Mouse (Mus musculus) cerebellum, adult 11-12 months (tissue): ENCODE measurements around the gene Nfs1.
"Not testable (repeated sequence)": the region's sequence is repeated elsewhere in the genome, so short reads cannot be mapped to it uniquely, and the experiment has no call there.

Experiments used
- DNase-seq: peaks from one replicate; pipeline ENCODE4 v3.0.0; 2022

Gene Nfs1

GRCm38 (mm10) chr2:156143367-156143766 lies 619 bp downstream of the Nfs1 start:
- no peak for DNase-seq

- no peak for DNase-seq
These were observed 1.2 kb downstream of the Nfs1 start for GRCm38 (mm10) chr2:156142820-156143219.

DNA sequence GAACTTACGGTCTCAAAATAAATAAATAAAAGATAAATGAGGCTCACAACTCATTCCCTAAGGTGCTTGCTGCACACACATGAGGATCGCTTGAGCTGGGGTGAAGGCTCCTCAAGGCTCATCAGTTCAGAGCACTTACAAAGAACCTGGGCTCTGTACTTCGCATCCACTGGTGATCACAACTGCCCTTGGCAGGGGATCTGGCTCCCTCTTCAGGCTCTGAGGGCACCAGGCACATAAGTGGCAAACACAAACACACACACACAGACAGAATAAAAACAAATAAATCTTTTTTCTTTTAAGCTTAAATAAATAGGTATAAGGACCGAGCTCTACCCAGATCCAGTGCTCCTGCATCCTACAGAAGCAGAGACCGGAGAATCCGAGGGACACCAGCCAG lies 8.3 kb downstream of the Nfs1 start:
- no peak for DNase-seq

- no peak for DNase-seq
These were observed 9.8 kb downstream of the Nfs1 start for GRCm38 (mm10) chr2:156134161-156134560.

DNA sequence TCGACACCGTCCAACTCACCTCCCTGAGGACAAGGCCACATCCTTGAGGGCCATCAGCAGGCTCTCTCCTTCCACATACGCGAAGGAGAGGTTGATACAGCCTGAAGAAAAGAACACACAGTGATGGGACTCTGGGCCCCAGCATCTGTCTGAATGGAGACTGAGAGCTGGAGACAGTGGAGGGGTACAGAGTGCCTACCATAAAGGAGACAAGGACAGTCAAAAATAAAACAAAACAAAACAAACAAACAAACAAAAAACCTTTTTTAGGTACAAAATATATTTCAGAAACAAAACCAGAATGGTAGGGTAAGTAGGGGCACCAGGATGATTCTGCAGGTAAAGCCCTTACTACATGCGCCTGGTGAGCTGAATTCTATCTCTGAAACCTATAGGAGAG lies 17.0 kb downstream of the Nfs1 start, which contains the start of gene Gm28036:
Gene Gm28036, minus strand, starts transcription at position 101 of the 400 bp plus-strand sequence.
- DNase-seq = no peak

GRCm38 (mm10) chr2:156123731-156124130 lies 20.3 kb downstream of the Nfs1 start:
- DNase-seq = no peak

DNA sequence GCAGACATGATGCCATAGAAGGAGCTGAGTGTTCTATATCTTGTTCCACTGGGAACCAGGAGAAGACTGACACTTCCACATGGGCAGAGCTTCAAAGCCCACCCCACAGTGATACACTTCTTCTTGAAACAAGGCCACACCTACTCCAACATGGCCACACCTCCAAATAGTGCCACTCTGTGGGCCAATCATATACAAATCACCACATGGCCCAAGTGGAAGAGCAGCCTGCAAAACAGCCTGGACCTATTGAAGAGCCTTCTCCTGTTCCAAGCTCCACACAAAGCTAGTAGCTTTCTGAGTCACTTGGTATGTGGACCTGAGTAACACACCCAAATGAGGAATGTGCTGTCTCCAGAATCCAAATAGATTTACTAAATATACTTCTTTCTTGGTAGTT lies 24.4 kb downstream of the Nfs1 start:
- no peak for DNase-seq

DNA sequence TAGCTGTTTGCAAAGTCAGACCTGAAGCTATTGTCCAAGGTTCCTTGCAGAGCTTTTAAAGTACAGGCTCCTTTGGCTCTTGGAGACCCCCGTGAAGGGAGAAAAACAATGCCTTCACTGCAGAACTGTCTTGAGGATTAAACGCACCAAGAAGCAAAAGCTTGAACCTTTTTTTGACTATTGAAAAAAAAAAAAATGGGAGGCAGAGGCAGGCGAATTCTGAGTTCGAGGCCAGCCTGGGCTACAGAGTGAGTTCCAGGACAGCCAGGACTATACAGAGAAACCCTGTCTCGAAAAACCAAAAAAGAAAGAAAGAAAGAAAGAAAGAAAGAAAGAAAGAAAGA lies 31.9 kb downstream of the Nfs1 start:
- not testable (repeated sequence) for DNase-seq

GRCm38 (mm10) chr2:156111358-156112079 lies 32.5 kb downstream of the Nfs1 start, which contains the start of the genes Cpne1 and Rbm12:
Cpne1 (minus strand) TSS chr2:156111965.
Rbm12 (minus strand) TSS chr2:156111978.
- peak; percentile 86 for DNase-seq

DNA sequence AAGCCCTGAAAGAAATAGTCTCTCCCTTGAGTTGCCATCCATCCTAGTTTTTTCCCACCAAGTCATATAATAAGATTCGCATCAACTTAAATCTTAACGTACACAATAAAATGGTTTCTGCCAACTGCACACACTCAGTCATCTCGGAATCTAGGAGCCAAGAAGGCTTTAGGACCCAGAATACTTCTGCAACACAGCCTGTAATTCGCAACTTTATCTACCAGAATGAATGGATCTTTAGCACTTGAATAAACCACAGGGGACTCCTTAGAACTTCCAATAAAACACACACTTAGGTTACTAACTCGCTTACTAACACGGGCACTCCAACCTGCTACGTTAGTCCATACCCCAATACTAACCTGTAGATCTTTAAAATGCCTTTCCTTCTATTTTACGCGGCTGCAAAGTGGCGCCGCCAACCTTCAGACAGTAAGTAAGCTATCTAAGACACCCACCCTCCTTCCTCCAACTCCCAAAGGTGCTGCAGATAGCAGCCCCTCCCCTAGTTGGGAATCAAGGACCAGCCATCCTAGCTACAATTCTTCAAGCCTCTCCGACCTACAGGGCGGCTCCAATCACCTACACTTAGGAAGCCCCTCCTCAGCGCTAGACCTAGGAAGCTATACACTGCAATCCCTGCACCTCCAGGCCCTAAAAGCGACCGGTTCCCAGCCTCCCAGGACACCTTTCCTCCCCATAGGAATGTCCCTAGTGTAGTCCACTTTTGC lies 33.2 kb downstream of the Nfs1 start:
- peak; percentile 25 for DNase-seq

DNA sequence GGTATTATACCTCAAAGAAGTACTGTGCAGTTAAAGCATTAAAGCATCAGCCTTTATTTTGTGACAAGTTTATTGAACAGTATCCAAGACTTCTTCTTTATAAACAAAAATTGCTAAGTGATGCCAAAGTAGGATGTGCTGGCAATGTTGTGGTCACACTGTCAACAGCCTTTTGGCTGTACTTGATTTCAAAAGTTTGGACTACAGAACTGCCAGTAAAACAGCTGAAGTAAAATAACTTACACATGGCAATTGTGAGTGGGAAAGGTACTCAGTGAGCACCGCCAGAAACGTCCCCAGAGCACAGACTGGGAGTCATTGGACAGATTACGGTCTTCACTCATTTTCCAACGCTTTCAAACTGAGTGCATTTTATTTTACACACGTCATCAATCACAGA lies 52.1 kb downstream of the Nfs1 start:
- no peak for DNase-seq

GRCm38 (mm10) chr2:156089799-156090198 lies 54.2 kb downstream of the Nfs1 start:
- DNase-seq = no peak

DNA sequence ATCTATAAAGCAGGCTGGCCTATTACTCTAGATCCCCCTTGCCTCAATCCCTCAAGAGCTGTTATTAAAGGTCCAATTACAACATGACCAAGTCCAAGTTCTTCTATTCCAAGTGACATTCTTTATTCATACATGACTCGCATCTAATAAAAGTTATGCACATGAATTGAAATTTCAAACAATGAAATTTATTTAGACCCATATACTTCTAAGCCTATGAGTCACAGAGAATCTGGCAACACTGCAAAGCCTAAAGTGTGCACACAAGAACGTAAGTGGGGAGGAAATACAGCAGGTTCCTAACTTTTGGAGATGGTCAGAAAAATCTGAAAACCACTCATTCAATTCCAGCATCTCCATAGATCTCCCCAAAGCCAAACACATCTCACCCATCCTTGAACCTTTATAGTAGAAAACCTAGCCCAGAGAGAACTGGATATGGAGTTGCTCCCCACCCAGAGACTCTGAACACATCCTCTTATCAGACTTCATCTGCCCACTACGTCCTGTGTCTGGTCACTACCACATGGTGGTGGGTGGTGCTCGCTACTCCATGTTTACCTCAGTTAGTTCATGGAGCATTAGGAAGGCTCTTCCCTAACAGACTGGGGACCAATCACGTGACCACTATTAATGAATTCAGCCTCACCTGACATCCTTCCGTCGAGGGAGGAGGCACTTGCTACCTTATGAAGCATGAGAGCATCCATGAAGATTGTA lies 56.4 kb downstream of the Nfs1 start:
- no peak for DNase-seq

GRCm38 (mm10) chr2:156084541-156084940 lies 59.4 kb downstream of the Nfs1 start:
- DNase-seq = no peak

DNA sequence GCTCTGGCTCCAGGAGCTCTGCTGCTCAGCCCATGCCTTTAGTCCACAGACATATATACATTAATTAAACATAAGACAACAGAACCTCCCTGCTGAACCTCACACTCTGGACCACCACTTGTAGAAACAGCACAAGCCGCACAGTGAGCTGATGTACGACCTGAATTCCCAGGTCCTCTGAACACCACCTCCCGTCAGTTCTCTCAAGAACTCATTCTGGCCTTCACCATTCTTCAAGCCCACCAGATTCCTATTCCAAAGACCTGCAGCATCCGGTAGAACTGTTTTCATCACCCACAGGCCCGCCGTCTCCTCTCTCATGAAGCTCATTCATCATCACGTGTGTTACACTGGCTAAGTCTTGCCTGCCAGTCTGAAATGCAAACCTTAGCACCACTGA lies 63.6 kb downstream of the Nfs1 start:
- DNase-seq = no peak

GRCm38 (mm10) chr2:156079674-156080073 lies 64.3 kb downstream of the Nfs1 start:
- DNase-seq = peak; percentile 49

DNA sequence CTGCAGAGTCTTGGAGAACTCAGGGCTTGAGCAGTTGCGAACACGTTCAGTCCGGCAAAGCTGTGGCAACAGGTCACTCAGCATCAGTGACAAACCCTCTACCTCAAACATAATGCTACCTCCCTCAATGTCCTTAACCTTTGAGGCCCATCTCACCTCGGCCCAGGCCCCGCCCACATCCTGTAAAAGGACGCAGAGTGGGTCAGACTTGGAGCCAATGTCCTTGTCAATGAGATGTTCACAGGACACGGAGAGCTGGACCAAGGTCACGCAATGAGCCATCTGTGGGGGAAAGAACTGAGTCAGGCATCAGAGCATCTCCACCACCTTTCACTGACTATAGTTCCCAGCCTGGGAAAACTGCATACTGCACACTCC lies 64.8 kb downstream of the Nfs1 start:
- no peak for DNase-seq

DNA sequence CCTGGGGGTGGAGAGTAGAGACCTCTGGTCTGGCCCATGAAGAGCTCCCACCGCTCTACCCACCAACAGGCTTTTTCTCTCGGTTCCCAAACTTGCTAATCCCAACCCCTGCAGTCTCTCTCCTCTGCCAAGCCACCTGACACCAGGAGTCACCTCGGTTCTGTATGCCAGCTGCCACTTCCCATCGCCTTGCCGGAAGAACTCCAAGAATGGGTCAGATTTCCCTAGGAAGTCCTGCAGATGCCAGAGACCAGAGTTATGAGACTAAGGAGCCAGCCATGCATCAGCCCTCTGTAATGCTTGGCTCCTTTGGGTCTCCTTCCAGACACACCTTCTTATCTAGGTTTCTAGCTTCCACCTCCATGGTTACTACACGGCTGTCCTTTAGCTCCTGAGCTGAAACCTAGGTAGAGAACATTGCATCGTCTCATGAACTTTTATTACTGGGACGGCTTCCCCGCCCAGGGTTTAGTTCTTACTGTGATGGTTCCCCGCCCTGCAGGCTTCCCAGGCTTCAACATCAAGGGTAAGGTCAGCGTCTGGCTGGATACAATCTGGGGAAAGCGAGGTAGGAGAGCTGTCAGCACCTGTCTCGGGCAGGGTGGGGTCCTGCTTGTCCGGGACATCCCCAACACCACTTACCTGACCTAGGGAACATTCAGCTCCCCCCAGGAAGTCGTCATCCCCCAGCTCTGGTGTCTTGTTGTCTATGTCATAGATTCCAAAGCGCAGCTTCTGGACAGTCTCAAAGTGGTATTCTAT lies 65.4 kb downstream of the Nfs1 start:
- DNase-seq = no peak

- no peak for DNase-seq
These were observed 66.5 kb downstream of the Nfs1 start for GRCm38 (mm10) chr2:156077461-156077860.

DNA sequence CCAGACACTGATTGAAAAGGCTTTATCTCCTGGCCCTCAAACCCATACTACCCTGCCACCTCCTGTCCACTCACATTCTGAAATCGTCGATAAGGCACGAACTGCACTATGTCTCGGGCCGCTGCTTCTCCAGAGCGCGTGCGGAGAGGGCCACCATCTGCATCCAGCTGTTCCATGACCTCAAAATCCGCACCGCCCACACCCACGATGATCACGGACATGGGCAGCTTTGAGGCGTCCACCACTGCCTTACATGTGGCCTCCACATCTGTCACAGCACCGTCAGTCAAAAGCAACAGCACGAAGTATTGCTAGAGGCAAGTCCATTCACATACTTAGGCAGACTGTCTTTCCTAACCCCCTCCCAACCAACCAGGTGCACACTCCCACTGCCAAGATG lies 70.3 kb downstream of the Nfs1 start:
- no peak for DNase-seq
